Mouse (Mus musculus) lung, adult 2 months (tissue): ENCODE measurements around the gene Ctdsp1. TPM values are rescaled to one million over a fixed set of nuclear protein-coding genes. Genes with fewer than 3 reads are reported as not detected.

Experiments
- DNase-seq: peaks from one replicate; pipeline ENCODE4 v3.0.0; 2022
- H3K4me1 ChIP-seq: fragments of 200-500 bp; 2 replicates; pipeline ENCODE4 v1.6.1; 2011; ENCODE audit warnings: low read length; ENCODE audit not compliant: control insufficient read depth, insufficient read depth
- H3K4me3 ChIP-seq: fragments of 200-500 bp; replicated peaks from 2 replicates; pipeline ENCODE3; 2011; ENCODE audit warnings: low read depth, mild to moderate bottlenecking, control low read depth, low read length; ENCODE audit errors: extremely low read depth
- CTCF ChIP-seq: fragments of 200-500 bp; IDR thresholded peaks from 2 replicates; pipeline ENCODE4 v1.5.1; 2011; ENCODE audit warnings: mild to moderate bottlenecking, low read length, control low read depth; ENCODE audit not compliant: insufficient read depth
- POLR2A ChIP-seq: fragments of 200-500 bp; IDR thresholded peaks from 2 replicates; pipeline ENCODE4 v1.6.1; 2011; ENCODE audit warnings: low read depth, mild to moderate bottlenecking, control low read depth, low read length, borderline replicate concordance; ENCODE audit errors: extremely low read depth
- WGBS: fragments of 180-500 bp; shearing (Covaris S2); methylation state at CpG from one replicate; pipeline ENCODE4 v1.1.7; 2018; 5-methylcytosine and 5-hydroxymethylcytosine counted together
- polyA plus RNA-seq: library from polyadenylated mRNA; depleted of rRNA; stranded (reverse); fragments of >200 nt; gene quantifications from 2 replicates; pipeline ENCODE4 v1.2.3, GENCODE M21; 2012; rRNA removed

The Ctdsp1 gene
- polyA plus RNA-seq, 1 experiment: 200 TPM

DNA sequence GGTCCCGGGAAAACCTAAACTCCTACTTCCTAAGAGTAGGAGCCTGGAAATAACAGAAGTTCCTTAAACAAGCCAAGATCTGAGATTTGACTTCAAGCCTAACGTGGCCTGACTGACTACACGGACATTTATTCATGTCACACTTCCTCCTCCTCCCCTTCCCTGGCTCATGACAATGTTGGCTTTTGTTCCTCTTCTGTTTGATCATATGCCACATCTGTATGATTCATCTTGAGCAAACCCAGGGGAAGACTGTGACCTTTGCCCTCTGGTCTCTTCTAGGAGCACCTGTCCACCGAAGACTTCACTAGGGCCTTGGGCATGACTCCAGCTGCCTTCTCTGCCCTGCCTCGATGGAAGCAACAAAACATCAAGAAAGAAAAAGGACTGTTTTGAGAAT, 43.3 kb downstream of the Ctdsp1 start:
- H3K4me3 ChIP-seq: no peak overlapping the region
- DNase-seq: no peak
- no peak for TF ChIP-seq CTCF
- TF ChIP-seq POLR2A: no peak
- H3K4me1 ChIP-seq: no peaks in the 10 kb centered on the region
- 24% methylated on average over 5 of the region's 5 CpGs for WGBS

DNA sequence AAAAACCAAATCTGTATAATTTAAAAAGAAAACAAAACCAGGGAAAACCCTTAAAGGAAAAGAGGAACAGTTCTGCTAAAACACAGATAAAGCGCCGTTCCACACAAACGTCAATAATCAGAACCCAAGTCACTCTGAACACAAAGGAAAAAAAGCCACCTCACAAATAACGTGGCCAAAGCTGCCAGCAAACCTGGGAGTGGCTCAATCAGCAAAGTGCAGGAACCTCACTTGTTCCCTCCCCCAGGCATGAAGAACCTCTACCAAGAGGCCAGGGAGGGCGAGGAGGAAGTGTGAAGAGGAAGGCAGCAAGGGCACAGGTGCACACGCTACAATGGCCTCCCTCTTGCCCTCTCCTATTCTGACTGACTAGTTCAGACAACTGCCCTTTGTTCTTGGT, 44.3 kb downstream of the Ctdsp1 start:
- H3K4me3 ChIP-seq: no peak overlapping the region
- peak; percentile 27 for DNase-seq
- no peaks in the 10 kb centered on the region for H3K4me1 ChIP-seq
- no peak for TF ChIP-seq POLR2A
- TF ChIP-seq CTCF: no peak
- WGBS: 53% methylated on average over 6 of the region's 6 CpGs

DNA sequence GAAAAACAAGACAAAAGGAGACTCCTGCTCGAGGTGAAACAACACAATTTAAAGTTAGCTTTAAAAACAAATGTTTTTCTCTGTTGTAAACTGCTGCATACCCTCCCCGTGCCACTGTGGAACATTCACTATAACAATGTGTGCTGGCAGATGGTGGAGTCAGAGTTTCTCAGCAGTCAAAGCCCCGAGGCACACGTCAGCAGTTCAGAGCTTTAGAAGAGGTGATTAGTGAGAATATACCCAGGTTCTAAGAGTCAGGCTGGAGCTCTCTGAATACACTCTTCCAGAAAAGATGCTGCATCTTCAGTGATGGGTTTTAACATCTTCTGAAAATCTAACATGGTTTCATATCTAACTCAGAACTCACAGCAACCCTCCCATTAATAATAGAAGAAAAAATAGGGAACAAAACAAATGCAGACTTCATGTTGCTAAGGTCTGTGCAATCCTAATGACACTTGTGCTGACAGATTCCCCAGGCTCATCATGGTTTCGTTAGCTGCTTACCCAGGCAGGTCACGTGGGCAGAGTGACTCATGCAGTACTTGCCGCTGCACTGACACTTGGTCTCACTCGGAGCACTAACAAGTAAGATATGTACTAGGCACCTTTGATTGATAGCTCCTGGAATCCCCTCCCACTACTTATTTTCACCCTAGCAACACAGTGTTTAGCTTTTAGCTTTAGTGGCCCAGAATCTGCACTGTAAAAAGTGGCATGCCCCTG, 46.6 kb downstream of the Ctdsp1 start:
- DNase-seq: peak; percentile 40

DNA sequence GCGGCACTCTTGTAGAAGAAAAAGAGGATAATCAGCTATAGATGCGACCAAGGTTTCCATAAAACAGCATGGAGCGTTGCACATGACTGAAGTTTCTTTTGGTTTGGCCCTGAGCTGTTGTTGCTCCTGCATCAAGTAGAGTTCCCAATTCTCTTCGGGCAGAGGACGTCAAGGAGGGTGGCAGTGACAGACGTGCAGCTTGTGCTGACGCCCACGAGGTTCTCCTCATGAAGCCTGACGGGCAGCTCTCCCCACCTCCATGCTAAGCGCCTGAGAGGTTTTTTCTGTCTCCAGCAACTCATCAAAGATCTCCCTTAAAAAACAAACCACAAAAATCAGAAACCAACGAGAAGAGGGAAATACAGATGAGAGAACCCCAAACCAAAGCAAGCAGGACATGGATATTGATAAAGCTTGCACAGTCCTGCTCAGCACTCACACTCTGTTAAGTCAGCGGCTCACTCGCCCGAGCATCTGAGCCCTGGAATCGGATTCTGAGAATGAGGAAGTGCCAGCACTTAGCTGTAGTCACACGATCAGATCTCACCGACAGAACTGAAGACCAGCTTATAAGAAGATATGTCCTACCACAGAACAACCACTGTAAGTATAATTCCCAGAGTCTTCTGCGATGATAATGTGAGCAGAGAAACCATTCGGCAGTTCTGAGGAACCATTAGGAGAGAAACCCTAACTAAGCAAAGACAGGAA, 48.0 kb downstream of the Ctdsp1 start:
- no peak for TF ChIP-seq CTCF
- no peak for TF ChIP-seq POLR2A
- no peaks in the 10 kb centered on the region for H3K4me1 ChIP-seq
- 83% methylated on average over 19 of the region's 19 CpGs for WGBS
- DNase-seq: no peak
- H3K4me3 ChIP-seq: no peak overlapping the region

More for the DNA sequence above, 46.6 kb downstream of the Ctdsp1 start:
- H3K4me3 ChIP-seq: no peak overlapping the region
- WGBS: 63% methylated on average over 8 of the region's 8 CpGs
- no peak for TF ChIP-seq CTCF
- TF ChIP-seq POLR2A: no peak
- H3K4me1 ChIP-seq: no peaks in the 10 kb centered on the region

DNA sequence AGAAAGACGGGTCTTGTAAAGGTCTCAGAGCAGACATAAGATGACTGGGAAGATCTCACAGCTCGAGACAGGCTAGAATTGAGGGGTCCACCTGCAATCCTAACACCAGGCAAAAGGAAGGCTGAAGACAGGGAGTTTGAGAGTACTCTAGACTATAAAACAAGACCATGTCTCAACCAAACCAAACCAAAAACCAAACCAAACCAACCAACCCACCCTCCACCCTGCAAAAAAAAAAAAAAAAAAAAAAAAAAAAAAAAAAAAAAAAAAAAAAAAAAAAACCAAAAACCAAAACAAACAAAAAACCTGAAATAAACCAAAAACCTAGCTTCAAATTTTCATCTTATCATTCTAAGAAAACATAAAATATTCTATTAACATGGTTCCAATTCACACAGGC, 53.2 kb downstream of the Ctdsp1 start:
- no peak for TF ChIP-seq POLR2A
- no peak for TF ChIP-seq CTCF
- WGBS: 99% methylated on average over 2 of the region's 2 CpGs
- Histone ChIP-seq H3K4me1 (no peaks in the 10 kb centered on the region), H3K4me3 (no peak overlapping the region)
- DNase-seq: no peak

Other genes with a start within 250 kb of the Ctdsp1 start
- gene Cxcr2, start 237.5 kb upstream of the Ctdsp1 start, polyA plus RNA-seq: 3.2 and 6.4 TPM in 2 replicates
- 0.43 and 1.5 TPM in 2 replicates for gene Cxcr1, start 196.9 kb upstream of the Ctdsp1 start, polyA plus RNA-seq
- 177 and 180 TPM in 2 replicates for gene Arpc2, start 155.4 kb upstream of the Ctdsp1 start, polyA plus RNA-seq
- 0.18 and 0.22 TPM in 2 replicates for gene Gpbar1, start 113.0 kb upstream of the Ctdsp1 start, polyA plus RNA-seq
- 141 and 172 TPM in 2 replicates for gene Aamp, start 106.8 kb upstream of the Ctdsp1 start, polyA plus RNA-seq
- gene Pnkd, start 106.6 kb upstream of the Ctdsp1 start, polyA plus RNA-seq: 63.0 and 63.5 TPM in 2 replicates
- gene Tmbim1, start 85.9 kb upstream of the Ctdsp1 start, polyA plus RNA-seq: 567 and 655 TPM in 2 replicates
- gene Catip, start 29.4 kb upstream of the Ctdsp1 start, polyA plus RNA-seq: 10.2 TPM in 2 replicates
- gene Slc11a1, start 16.3 kb upstream of the Ctdsp1 start, polyA plus RNA-seq: 33.3 and 41.8 TPM in 2 replicates
- gene Vil1, start 17.9 kb downstream of the Ctdsp1 start, polyA plus RNA-seq: 0.31 and 1.1 TPM in 2 replicates
- 10.4 and 14.3 TPM in 2 replicates for gene Cnot9, start 114.5 kb downstream of the Ctdsp1 start, polyA plus RNA-seq
- gene Plcd4, start 151.4 kb downstream of the Ctdsp1 start, polyA plus RNA-seq: 0.58 and 0.62 TPM in 2 replicates
- gene Usp37, start 152.8 kb downstream of the Ctdsp1 start, polyA plus RNA-seq: 3.4 and 3.7 TPM in 2 replicates
- 13.6 and 14.5 TPM in 2 replicates for gene Zfp142, start 196.7 kb downstream of the Ctdsp1 start, polyA plus RNA-seq
- gene Bcs1l, start 196.8 kb downstream of the Ctdsp1 start, polyA plus RNA-seq: 10.4 and 17.5 TPM in 2 replicates
- gene Rnf25, start 209.9 kb downstream of the Ctdsp1 start, polyA plus RNA-seq: 37.6 and 51.0 TPM in 2 replicates
- gene Stk36, start 209.9 kb downstream of the Ctdsp1 start, polyA plus RNA-seq: 17.4 and 18.7 TPM in 2 replicates